Mouse (Mus musculus): ENCODE measurements at regions not wholly inside any gene's neighbourhood (a gene's known extent, or its start where the extent isn't known, plus 50 kb on each side); places are given as distances from the start of the nearest gene placed in this dataset.
A peak's percentile ranks its signal among the peaks of the same experiment; 100 is the strongest.

DNA sequence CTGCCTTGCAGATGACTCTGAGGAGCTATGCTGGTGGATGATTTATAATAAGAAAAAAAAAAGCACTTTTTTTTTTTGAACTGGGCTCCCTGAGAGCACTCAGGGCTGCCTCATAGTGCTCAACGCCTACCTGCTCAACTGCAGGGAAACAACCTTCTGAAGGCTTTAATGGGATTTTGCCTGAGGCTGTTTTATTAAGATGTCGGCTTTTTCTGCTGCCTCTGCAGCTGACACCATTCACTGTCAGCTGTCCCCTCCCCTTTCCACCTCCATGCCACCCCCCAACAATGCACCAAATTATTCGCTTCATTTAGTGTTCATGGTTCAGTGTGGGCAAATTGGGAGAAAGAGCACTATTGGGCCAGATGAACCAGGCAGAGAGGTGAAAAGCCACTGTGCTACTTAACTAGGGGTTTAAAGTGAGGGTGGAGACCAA is 151.4 kb upstream of the Defb41 start:
- WGBS: 65% methylated on average over 3 of the region's 3 CpGs
- no peak overlapping the region for H3K4me3 ChIP-seq (ENCODE audit: low read depth, low read length)
- no peak for DNase-seq (ENCODE audit: low spot score)
- no peaks in the 10 kb centered on the region for H3K27me3 ChIP-seq (replicated peaks; ENCODE audit: insufficient read depth, low read length)
- H3K9me3 ChIP-seq (ENCODE audit: low read length): no peaks in the 10 kb centered on the region
- TF ChIP-seq CTCF (IDR thresholded peaks at IDR 0.05): no peak
- TF ChIP-seq EP300 (IDR thresholded peaks at IDR 0.05): no peak
- no peak overlapping the region for H3K9ac ChIP-seq (replicated peaks; ENCODE audit: low read depth)
- H3K36me3 ChIP-seq (ENCODE audit: insufficient read depth, low read length): no peaks in the 10 kb centered on the region
- ATAC-seq: no peak
- H3K4me2 ChIP-seq (replicated peaks; ENCODE audit: low read depth, low read length): no peak overlapping the region
- no peak overlapping the region for H3K27ac ChIP-seq (ENCODE audit: low read length)
- H3K4me1 ChIP-seq (ENCODE audit: insufficient read depth, low read depth, low read length): no peaks in the 10 kb centered on the region

- H3K4me2 ChIP-seq (replicated peaks; ENCODE audit: low read depth, low read length): no peak overlapping the region
- DNase-seq (ENCODE audit: low spot score): no peak
Measured at GRCm38 (mm10) chr1:18415879-18416278, 150.9 kb upstream of the Defb41 start.

DNA sequence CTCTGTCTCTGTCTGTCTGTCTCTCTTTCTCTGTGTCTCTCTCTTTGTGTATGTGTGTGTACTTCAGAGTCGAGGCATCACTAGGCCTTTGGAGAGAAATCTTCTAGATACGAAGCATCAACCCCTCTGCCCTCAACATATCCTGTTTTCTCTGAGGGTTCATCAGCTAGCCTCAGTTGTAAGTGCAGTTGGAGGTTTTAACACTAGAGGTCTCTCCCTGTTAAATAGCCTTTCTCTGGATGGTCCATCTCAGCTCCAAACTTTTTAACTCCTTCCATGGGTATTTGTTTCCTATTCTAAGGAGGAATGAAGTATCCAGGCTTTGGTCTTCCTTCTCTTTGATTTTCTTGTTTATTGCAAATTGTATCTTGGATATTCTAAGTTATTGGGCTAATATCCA is 147.8 kb upstream of the Defb41 start:
- WGBS: 57% methylated on average over 2 of the region's 2 CpGs
- H3K9me3 ChIP-seq (ENCODE audit: low read length): no peaks in the 10 kb centered on the region
- H3K27me3 ChIP-seq (replicated peaks; ENCODE audit: insufficient read depth, low read length): no peaks in the 10 kb centered on the region
- H3K4me2 ChIP-seq (replicated peaks; ENCODE audit: low read depth, low read length): no peak overlapping the region
- H3K36me3 ChIP-seq (ENCODE audit: insufficient read depth, low read length): no peaks in the 10 kb centered on the region
- H3K4me3 ChIP-seq (ENCODE audit: low read depth, low read length): no peak overlapping the region
- TF ChIP-seq EP300 (IDR thresholded peaks at IDR 0.05): no peak
- no peak for TF ChIP-seq CTCF (IDR thresholded peaks at IDR 0.05)
- DNase-seq (ENCODE audit: low spot score): no peak
- no peak overlapping the region for H3K9ac ChIP-seq (replicated peaks; ENCODE audit: low read depth)
- no peaks in the 10 kb centered on the region for H3K4me1 ChIP-seq (ENCODE audit: insufficient read depth, low read depth, low read length)
- ATAC-seq: no peak
- H3K27ac ChIP-seq (ENCODE audit: low read length): no peak overlapping the region

More at GRCm38 (mm10) chr1:18415879-18416278, 150.9 kb upstream of the Defb41 start:
- no peak overlapping the region for H3K9ac ChIP-seq (replicated peaks; ENCODE audit: low read depth)
- no peaks in the 10 kb centered on the region for H3K4me1 ChIP-seq (ENCODE audit: insufficient read depth, low read depth, low read length)
- WGBS: 74% methylated on average over 2 of the region's 2 CpGs
- H3K27ac ChIP-seq (ENCODE audit: low read length): no peak overlapping the region
- no peak for ATAC-seq
- no peaks in the 10 kb centered on the region for H3K27me3 ChIP-seq (replicated peaks; ENCODE audit: insufficient read depth, low read length)
- H3K36me3 ChIP-seq (ENCODE audit: insufficient read depth, low read length): no peaks in the 10 kb centered on the region
- no peak overlapping the region for H3K4me3 ChIP-seq (ENCODE audit: low read depth, low read length)
- TF ChIP-seq EP300 (IDR thresholded peaks at IDR 0.05) (no peak), CTCF (IDR thresholded peaks at IDR 0.05) (no peak)
- H3K9me3 ChIP-seq (ENCODE audit: low read length): no peaks in the 10 kb centered on the region

GRCm38 (mm10) chr1:18389591-18389990 is 124.7 kb upstream of the Defb41 start:
- Histone ChIP-seq H3K9me3 (ENCODE audit: low read length) (no peaks in the 10 kb centered on the region), H3K4me1 (ENCODE audit: insufficient read depth, low read depth, low read length) (no peaks in the 10 kb centered on the region), H3K36me3 (ENCODE audit: insufficient read depth, low read length) (no peaks in the 10 kb centered on the region), H3K4me3 (ENCODE audit: low read depth, low read length) (no peak overlapping the region), H3K4me2 (replicated peaks; ENCODE audit: low read depth, low read length) (no peak overlapping the region), H3K27me3 (replicated peaks; ENCODE audit: insufficient read depth, low read length) (no peaks in the 10 kb centered on the region), H3K27ac (ENCODE audit: low read length) (no peak overlapping the region), H3K9ac (replicated peaks; ENCODE audit: low read depth) (no peak overlapping the region)
- DNase-seq (ENCODE audit: low spot score) (no peak), ATAC-seq (no peak)
- TF ChIP-seq EP300 (IDR thresholded peaks at IDR 0.05) (no peak), CTCF (IDR thresholded peaks at IDR 0.05) (no peak)

DNA sequence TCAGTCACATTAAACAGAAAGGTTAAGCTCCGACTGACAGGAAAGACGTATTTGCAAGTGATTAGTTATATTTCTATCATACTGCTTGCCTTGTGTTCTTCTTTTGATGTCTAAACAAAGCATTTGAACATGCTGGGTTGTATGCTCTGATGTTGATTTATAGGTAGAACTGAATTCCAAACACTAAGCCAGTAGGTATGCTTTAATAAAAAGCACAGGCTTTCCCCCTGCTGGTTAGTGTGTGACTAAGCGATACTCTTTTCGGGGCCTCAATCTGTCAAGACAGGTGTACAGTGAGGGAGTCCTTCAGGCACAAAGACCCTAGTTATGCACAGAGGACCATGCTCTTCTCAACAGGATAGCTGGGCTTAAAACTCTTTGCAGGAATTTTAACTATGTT is 119.1 kb upstream of the Defb41 start:
- H3K36me3 ChIP-seq (ENCODE audit: insufficient read depth, low read length): no peaks in the 10 kb centered on the region
- H3K9ac ChIP-seq (replicated peaks; ENCODE audit: low read depth): no peak overlapping the region
- 62% methylated on average over 4 of the region's 4 CpGs for WGBS
- no peaks in the 10 kb centered on the region for H3K9me3 ChIP-seq (ENCODE audit: low read length)
- no peak overlapping the region for H3K27ac ChIP-seq (ENCODE audit: low read length)
- no peak overlapping the region for H3K4me3 ChIP-seq (ENCODE audit: low read depth, low read length)
- ATAC-seq (no peak), DNase-seq (ENCODE audit: low spot score) (no peak)
- no peaks in the 10 kb centered on the region for H3K27me3 ChIP-seq (replicated peaks; ENCODE audit: insufficient read depth, low read length)
- H3K4me2 ChIP-seq (replicated peaks; ENCODE audit: low read depth, low read length): no peak overlapping the region
- TF ChIP-seq EP300 (IDR thresholded peaks at IDR 0.05) (no peak), CTCF (IDR thresholded peaks at IDR 0.05) (no peak)
- H3K4me1 ChIP-seq (ENCODE audit: insufficient read depth, low read depth, low read length): no peaks in the 10 kb centered on the region

GRCm38 (mm10) chr1:18359951-18360731 is 95.2 kb upstream of the Defb41 start:
- no peak for ATAC-seq
- no peaks in the 10 kb centered on the region for H3K9me3 ChIP-seq (ENCODE audit: low read length)

More at GRCm38 (mm10) chr1:18359951-18360731, 95.2 kb upstream of the Defb41 start:
- no peak overlapping the region for H3K4me3 ChIP-seq (ENCODE audit: low read depth, low read length)
- no peak overlapping the region for H3K4me2 ChIP-seq (replicated peaks; ENCODE audit: low read depth, low read length)
- WGBS: 59% methylated on average over 9 of the region's 9 CpGs
- no peak overlapping the region for H3K27ac ChIP-seq (ENCODE audit: low read length)
- TF ChIP-seq CTCF (IDR thresholded peaks at IDR 0.05): peak; percentile 33
- TF ChIP-seq EP300 (IDR thresholded peaks at IDR 0.05): no peak
- H3K36me3 ChIP-seq (ENCODE audit: insufficient read depth, low read length): no peaks in the 10 kb centered on the region
- no peaks in the 10 kb centered on the region for H3K27me3 ChIP-seq (replicated peaks; ENCODE audit: insufficient read depth, low read length)
- peak; percentile 33 for DNase-seq (ENCODE audit: low spot score)
- no peak overlapping the region for H3K9ac ChIP-seq (replicated peaks; ENCODE audit: low read depth)
- H3K4me1 ChIP-seq (ENCODE audit: insufficient read depth, low read depth, low read length): no peaks in the 10 kb centered on the region

Measured in lung, postnatal 0 days (tissue).